Mouse (Mus musculus) midbrain, embryonic 13.5 days (tissue): Measurements from ENCODE around the gene Nat10. TPM values are rescaled to one million over a fixed set of nuclear protein-coding genes. Genes with fewer than 3 reads are reported as not detected.
A peak's percentile ranks its signal among the peaks of the same experiment; 100 is the strongest.

Experiments
- ATAC-seq: fragments of 200-750 bp; cut with Nextera tagmentation; 2 replicates; pipeline ENCODE4 v1.8.0; 2017; ENCODE audit warnings: mild to moderate bottlenecking, moderate TSS enrichment, moderate library complexity
- H3K27ac ChIP-seq: fragments of 300-500 bp; sonication (generic); 2 replicates; pipeline ENCODE4 v1.5.1; 2015; ENCODE audit warnings: inconsistent platforms, mild to moderate bottlenecking, moderate library complexity
- H3K27me3 ChIP-seq: fragments of 300-500 bp; sonication (generic); 2 replicates; pipeline ENCODE4 v1.6.1; 2015; ENCODE audit warnings: mild to moderate bottlenecking, inconsistent platforms
- H3K36me3 ChIP-seq: fragments of 300-500 bp; sonication (generic); 2 replicates; pipeline ENCODE4 v1.6.1; 2015; ENCODE audit warnings: mild to moderate bottlenecking, inconsistent platforms
- H3K4me1 ChIP-seq: fragments of 300-500 bp; sonication (generic); replicated peaks from 2 replicates; pipeline ENCODE4 v1.6.1; 2015; ENCODE audit warnings: inconsistent platforms
- H3K4me2 ChIP-seq: fragments of 300-500 bp; sonication (generic); replicated peaks from 2 replicates; pipeline ENCODE4 v1.6.1; 2015; ENCODE audit warnings: moderate library complexity, mild to moderate bottlenecking, inconsistent platforms
- H3K4me3 ChIP-seq: fragments of 300-500 bp; sonication (generic); replicated peaks from 2 replicates; pipeline ENCODE4 v1.5.1; 2015; ENCODE audit warnings: mild to moderate bottlenecking, inconsistent platforms
- H3K9ac ChIP-seq: fragments of 300-500 bp; sonication (generic); replicated peaks from 2 replicates; pipeline ENCODE4 v1.6.1; 2015; ENCODE audit warnings: mild to moderate bottlenecking, inconsistent platforms
- H3K9me3 ChIP-seq: fragments of 300-500 bp; sonication (generic); 2 replicates; pipeline ENCODE4 v1.6.1; 2016; ENCODE audit warnings: mild to moderate bottlenecking, inconsistent platforms
- WGBS: fragments of 180-500 bp; shearing (Covaris S2); methylation state at CpG from one replicate; pipeline ENCODE4 v1.1.7; 2015; 5-methylcytosine and 5-hydroxymethylcytosine counted together
- polyA plus RNA-seq: library from polyadenylated mRNA; unstranded; fragments of >200 nt; fragmentation: Nextera tagmentation; extraction: Ambion mirVana; gene quantifications from 2 replicates; pipeline ENCODE4 v1.2.1, GENCODE M21; 2015

Nat10 gene
- polyA plus RNA-seq, 1 experiment from 2014 or later, result 19.0 TPM

DNA sequence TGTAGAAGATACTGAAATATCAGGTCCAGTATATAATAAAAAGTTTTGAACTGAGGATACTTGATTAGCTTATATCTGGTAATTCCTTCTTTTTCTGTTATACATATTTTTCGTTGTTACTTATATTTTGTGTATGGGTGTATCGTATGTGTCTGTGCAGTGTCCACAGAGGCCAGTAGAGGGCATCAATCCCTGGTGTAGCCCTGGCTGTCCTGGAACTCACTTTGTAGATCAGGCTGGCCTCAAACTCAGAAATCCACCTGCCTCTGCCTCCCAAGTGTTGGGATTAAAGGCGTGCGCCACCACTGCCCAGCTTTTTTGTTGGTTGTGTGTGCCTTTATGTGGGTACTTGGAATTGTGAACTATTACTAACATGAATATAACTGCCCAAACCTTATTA lies 23.6 kb upstream of the Nat10 start:
- WGBS, result 91% methylated on average over 4 of the region's 4 CpGs
- Histone ChIP-seq H3K27ac (no peak overlapping the region), H3K36me3 (peaks cover 17% of the 10 kb centered on the region), H3K4me1 (peaks cover 7% of the 10 kb centered on the region; the same call in 1 of the 2 replicates), H3K4me3 (no peak overlapping the region), H3K4me2 (no peak overlapping the region), H3K9ac (no peak overlapping the region), H3K27me3 (no peaks in the 10 kb centered on the region), H3K9me3 (no peaks in the 10 kb centered on the region)
- ATAC-seq, result no peak

DNA sequence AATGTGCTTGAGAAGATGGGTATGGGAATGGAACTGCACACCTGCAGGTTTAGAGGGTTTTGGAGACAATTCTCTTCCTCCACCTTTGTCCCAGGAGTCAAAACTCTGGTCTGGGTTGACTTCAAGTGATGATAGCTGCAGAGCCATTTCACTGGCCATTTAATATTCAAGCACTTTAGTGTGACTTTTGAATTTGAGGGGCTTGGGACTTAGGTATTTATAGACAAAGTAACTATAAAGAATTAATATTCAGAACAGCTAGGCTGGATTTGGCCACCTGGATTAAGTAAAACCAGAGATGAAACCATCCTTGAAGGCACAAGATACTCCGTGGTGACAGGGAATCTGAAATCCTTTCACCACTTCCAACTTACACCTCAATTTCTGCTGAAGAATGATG lies 1.4 kb upstream of the Nat10 start:
- WGBS, result 45% methylated on average over 1 of the region's 1 CpGs
- Histone ChIP-seq H3K36me3 (peaks cover 21% of the 10 kb centered on the region), H3K9ac (no peak overlapping the region), H3K27ac (no peak overlapping the region), H3K4me1 (peaks cover 23% of the 10 kb centered on the region), H3K9me3 (no peaks in the 10 kb centered on the region), H3K27me3 (no peaks in the 10 kb centered on the region), H3K4me2 (peak overlapping the region; percentile 90), H3K4me3 (no peak overlapping the region)
- no peak for ATAC-seq

DNA sequence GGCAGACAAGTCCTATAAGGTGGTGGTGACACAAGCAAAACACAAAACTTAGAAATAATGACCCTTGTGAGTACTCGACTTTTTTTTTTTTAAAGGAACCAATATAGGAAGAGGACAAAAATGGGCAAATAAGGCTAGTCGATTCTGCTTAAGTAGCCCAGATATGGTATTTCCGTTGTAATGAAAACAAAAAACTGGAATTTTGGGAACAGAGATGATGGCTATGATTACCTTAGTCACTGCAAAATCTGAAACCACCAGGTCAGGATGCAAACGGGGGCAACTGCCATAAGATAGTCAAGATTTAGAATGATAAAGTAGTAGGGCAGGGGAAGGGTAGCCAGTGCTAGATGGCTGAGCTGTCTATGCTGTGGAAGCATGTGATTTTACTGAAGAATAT lies 923 bp upstream of the Nat10 start:
- no peak overlapping the region for H3K9ac ChIP-seq
- H3K4me2 ChIP-seq, result peak overlapping the region; percentile 90
- H3K4me1 ChIP-seq, result peaks cover 23% of the 10 kb centered on the region
- peaks cover 20% of the 10 kb centered on the region for H3K36me3 ChIP-seq
- H3K27ac ChIP-seq, result no peak overlapping the region
- no peaks in the 10 kb centered on the region for H3K9me3 ChIP-seq
- H3K4me3 ChIP-seq, result peak overlapping the region; percentile 71
- ATAC-seq, result no peak
- no peaks in the 10 kb centered on the region for H3K27me3 ChIP-seq
- 37% methylated on average over 4 of the region's 4 CpGs for WGBS

DNA sequence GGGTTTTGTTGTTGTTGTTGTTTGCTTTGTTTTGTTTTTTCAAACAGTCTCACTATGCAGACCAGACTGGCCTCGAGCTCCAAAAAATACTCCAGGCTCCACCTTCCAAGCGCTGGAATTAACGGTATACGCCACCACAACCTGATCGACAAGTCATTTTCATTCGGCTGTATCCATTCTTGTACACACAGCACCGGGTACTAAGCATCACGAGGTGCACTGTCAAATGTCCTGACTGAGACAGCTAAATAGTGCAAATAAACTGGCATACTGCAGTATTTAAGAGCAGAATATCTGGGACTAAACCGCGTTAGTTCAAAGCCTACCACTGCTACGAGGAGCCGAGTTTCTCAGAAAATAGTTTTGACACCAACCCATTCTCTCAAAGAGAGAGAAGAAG lies 649 bp downstream of the Nat10 start:
- H3K9me3 ChIP-seq, result no peaks in the 10 kb centered on the region
- no peaks in the 10 kb centered on the region for H3K27me3 ChIP-seq
- peaks cover 18% of the 10 kb centered on the region for H3K36me3 ChIP-seq
- H3K4me3 ChIP-seq, result peak overlapping the region; percentile 71
- peak overlapping the region; percentile 78 for H3K27ac ChIP-seq
- peak overlapping the region; percentile 90 for H3K4me2 ChIP-seq
- peak overlapping the region; percentile 72 for H3K9ac ChIP-seq
- peak; percentile 16 for ATAC-seq
- under 1% methylated on average over 12 of the region's 12 CpGs for WGBS
- H3K4me1 ChIP-seq, result peaks cover 23% of the 10 kb centered on the region

DNA sequence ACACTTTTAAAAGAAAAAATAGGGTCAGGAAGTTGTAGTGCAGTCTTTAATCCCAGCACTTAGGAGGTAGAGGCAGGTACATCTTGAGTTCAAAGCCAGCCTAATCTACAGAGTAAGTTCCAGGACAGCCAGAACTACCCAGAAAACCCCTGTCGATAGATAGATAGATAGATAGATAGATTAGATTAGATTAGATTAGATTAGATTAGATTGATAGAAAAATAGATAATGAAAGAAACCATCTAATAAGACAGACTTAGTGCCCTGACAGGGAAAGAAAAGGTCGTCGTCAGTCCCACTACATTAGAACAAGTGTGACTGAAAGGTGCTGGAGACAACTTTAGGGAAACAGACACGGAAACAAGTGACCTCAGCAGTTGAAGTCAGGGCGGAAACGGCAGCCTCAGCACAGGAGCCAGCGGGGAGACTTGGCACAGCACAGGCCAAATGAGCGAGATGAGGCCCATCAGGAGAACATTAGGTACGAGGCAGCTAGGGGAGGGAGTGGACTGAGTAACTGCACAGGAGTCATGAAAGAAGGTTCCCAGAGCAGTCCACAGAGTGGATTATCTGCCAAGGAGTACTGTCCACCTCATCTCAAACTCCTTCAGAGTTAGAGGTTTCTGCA lies 5.5 kb downstream of the Nat10 start:
- Histone ChIP-seq H3K9me3 (no peaks in the 10 kb centered on the region), H3K27ac (no peak overlapping the region), H3K9ac (no peak overlapping the region), H3K4me3 (no peak overlapping the region), H3K27me3 (no peaks in the 10 kb centered on the region), H3K4me2 (no peak overlapping the region), H3K36me3 (peaks cover 56% of the 10 kb centered on the region), H3K4me1 (peaks cover 9% of the 10 kb centered on the region)
- WGBS, result 93% methylated on average over 9 of the region's 9 CpGs
- ATAC-seq, result no peak

DNA sequence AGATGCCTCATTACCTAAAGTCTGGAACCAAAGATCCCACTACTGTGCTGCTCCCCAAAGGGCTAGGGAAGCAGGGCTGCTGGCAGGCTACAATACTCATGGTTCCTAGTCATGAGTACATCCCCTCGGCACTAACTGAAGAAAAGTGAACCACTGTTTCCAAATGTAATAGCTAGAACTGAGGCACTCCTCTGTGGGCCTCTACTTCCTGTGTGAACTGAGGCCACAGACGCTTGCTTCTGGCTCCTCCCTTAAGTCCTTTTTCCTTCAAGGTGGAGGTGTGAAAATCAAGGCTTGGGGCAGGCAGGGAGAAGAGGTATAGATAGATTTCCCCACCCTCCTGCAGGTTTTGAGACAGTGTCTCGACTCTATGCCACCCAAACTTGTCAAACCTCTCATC lies 6.5 kb downstream of the Nat10 start:
- Histone ChIP-seq H3K4me3 (no peak overlapping the region), H3K27me3 (no peaks in the 10 kb centered on the region), H3K9ac (no peak overlapping the region), H3K4me1 (peaks cover 1% of the 10 kb centered on the region; the same call in 1 of the 2 replicates), H3K9me3 (no peaks in the 10 kb centered on the region), H3K36me3 (peaks cover 65% of the 10 kb centered on the region), H3K4me2 (no peak overlapping the region), H3K27ac (no peak overlapping the region)
- WGBS, result 96% methylated on average over 3 of the region's 3 CpGs
- ATAC-seq, result no peak

DNA sequence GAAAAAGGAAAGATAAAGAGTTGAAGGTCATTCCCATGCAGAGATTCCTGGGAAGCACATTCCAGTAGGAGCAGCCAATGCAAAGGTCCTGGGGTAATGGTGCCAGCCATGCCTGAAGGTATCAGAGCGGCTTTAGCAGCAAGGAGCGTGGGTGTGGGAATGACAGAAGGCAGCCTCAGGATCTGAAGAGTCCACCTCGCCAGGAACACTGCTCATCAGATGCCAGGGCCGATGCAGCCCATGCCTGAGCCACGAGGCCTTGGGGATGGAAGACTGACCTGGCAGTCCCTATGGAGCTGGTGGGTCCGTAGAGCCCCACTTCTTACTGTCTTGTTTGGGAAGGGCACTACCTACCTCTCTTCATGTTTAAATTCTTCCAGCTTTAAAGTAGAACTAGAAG lies 9.3 kb downstream of the Nat10 start:
- H3K27ac ChIP-seq, result no peak overlapping the region
- H3K9me3 ChIP-seq, result no peaks in the 10 kb centered on the region
- H3K9ac ChIP-seq, result no peak overlapping the region
- no peak overlapping the region for H3K4me3 ChIP-seq
- 96% methylated on average over 6 of the region's 6 CpGs for WGBS
- peaks cover 89% of the 10 kb centered on the region for H3K36me3 ChIP-seq
- no peaks in the 10 kb centered on the region for H3K27me3 ChIP-seq
- H3K4me2 ChIP-seq, result no peak overlapping the region
- H3K4me1 ChIP-seq, result no peaks in the 10 kb centered on the region
- ATAC-seq, result no peak

DNA sequence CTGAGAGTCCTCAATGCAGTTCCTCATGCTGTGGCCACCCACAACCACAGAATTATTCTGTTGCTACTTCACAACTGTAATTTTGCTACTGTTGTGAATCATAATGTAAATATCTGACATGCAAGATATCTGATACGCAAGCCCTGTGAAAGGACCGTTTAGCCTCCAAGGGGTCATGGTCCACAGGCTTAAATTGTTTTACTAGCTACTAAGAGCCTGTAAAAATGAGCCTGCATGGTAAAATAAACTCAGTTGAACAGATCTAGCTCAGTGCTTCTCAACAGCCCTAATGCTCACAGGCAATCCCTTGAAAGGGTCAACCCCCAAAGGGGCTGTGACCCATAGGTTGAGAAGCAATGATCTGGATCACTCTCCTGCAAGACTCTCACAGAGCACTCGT lies 12.0 kb downstream of the Nat10 start:
- Histone ChIP-seq H3K36me3 (peaks cover 79% of the 10 kb centered on the region), H3K27ac (no peak overlapping the region), H3K4me1 (no peaks in the 10 kb centered on the region), H3K27me3 (no peaks in the 10 kb centered on the region), H3K9ac (no peak overlapping the region), H3K4me2 (no peak overlapping the region), H3K4me3 (no peak overlapping the region), H3K9me3 (no peaks in the 10 kb centered on the region)
- WGBS, result 95% methylated on average over 3 of the region's 3 CpGs
- no peak for ATAC-seq

DNA sequence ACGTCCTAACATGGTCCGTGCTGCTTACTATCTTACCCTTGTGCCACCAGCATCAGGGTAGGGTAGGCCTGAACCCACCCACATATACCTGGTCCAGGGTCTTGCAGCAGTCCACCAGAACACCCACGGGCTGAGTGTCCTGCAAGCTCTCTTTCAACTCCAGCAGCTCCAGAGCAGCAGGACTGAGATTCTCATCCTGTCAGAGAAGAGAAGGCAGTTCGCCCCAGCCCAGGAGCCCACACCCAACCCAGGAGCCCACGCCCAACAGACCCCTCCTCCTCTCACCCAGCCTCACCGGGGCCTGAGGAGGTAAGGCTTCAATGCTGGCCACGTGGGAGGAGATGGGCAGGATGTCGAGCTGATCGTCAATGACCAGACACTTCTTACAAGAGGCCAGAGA lies 13.2 kb downstream of the Nat10 start:
- 93% methylated on average over 9 of the region's 9 CpGs for WGBS
- Histone ChIP-seq H3K27ac (no peak overlapping the region), H3K36me3 (peaks cover 78% of the 10 kb centered on the region), H3K4me3 (no peak overlapping the region), H3K27me3 (no peaks in the 10 kb centered on the region), H3K9me3 (no peaks in the 10 kb centered on the region), H3K9ac (no peak overlapping the region), H3K4me1 (no peaks in the 10 kb centered on the region), H3K4me2 (no peak overlapping the region)
- ATAC-seq, result no peak

DNA sequence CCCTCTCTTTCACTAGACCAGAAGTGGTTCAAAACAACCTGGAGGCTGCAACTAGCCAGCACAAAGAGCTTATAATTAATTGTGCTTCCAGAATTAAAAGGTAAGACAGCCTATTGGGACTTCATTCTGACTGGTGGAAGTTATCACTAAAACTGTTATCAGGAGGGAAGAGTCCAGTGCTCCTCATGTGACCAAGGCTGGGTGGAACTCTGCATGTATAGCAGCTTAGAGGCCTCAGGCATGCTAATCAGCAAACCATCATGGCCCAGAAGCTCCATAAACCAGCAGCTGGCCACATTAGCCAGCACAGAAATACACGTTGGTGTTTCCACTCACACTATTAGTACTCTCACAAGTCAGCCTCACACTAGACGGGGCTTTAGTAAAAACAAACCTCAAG lies 14.3 kb downstream of the Nat10 start:
- H3K9me3 ChIP-seq, result no peaks in the 10 kb centered on the region

DNA sequence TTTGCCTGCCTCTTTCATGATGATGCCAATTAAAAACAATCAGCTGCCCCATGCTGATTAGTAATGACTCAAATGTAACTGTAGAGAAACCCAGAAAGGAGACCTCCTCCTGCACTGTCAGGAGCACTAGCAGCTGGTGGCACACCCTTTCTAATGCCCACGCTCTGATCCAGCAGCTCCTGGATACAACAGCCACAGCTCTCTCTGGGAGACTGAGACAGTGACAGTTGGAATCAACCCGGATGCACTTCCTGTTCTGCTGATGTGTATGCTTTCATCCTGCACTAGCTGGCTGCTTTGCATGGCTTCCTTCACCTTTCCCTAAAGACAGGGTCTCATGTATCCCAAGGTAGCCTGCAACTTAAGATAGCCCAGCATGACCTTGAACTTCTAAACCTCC lies 15.0 kb downstream of the Nat10 start:
- peaks cover 72% of the 10 kb centered on the region for H3K36me3 ChIP-seq

More for the DNA sequence above, 14.3 kb downstream of the Nat10 start:
- H3K27ac ChIP-seq, result no peak overlapping the region
- H3K4me3 ChIP-seq, result no peak overlapping the region
- no peak for ATAC-seq
- H3K36me3 ChIP-seq, result peaks cover 78% of the 10 kb centered on the region
- no peak overlapping the region for H3K4me2 ChIP-seq
- no peaks in the 10 kb centered on the region for H3K4me1 ChIP-seq
- H3K27me3 ChIP-seq, result no peaks in the 10 kb centered on the region
- 90% methylated on average over 2 of the region's 2 CpGs for WGBS
- H3K9ac ChIP-seq, result no peak overlapping the region

DNA sequence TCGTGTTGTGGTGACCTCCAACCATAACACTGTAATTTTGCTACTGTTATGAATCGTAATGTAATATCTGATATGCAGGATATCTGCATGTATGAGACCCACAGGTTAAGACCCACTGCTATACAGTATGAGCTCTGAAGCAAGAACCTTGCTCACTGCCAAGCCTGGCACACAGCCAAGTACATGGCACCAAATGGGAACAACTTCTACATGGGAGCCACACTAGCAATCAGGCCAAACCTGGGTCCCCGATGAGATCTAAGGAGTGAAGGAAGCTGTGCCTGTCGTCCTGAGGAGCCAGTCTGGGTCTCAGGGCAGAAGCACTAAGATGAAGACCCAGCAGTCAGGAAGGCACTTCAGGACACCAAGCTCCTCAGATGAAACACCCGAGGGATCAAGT lies 15.6 kb downstream of the Nat10 start:
- H3K27me3 ChIP-seq, result no peaks in the 10 kb centered on the region
- ATAC-seq, result no peak
- no peak overlapping the region for H3K4me2 ChIP-seq
- H3K4me3 ChIP-seq, result no peak overlapping the region
- no peak overlapping the region for H3K9ac ChIP-seq
- WGBS, result 88% methylated on average over 5 of the region's 5 CpGs
- no peak overlapping the region for H3K27ac ChIP-seq
- H3K4me1 ChIP-seq, result no peaks in the 10 kb centered on the region
- H3K9me3 ChIP-seq, result no peaks in the 10 kb centered on the region
- H3K36me3 ChIP-seq, result peaks cover 70% of the 10 kb centered on the region

More for the DNA sequence above, 15.0 kb downstream of the Nat10 start:
- Histone ChIP-seq H3K27me3 (no peaks in the 10 kb centered on the region), H3K4me1 (no peaks in the 10 kb centered on the region), H3K27ac (no peak overlapping the region), H3K4me2 (no peak overlapping the region), H3K9me3 (no peaks in the 10 kb centered on the region), H3K9ac (no peak overlapping the region; the same call in 1 of the 2 replicates), H3K4me3 (no peak overlapping the region)
- WGBS, result 92% methylated on average over 2 of the region's 2 CpGs
- ATAC-seq, result no peak

DNA sequence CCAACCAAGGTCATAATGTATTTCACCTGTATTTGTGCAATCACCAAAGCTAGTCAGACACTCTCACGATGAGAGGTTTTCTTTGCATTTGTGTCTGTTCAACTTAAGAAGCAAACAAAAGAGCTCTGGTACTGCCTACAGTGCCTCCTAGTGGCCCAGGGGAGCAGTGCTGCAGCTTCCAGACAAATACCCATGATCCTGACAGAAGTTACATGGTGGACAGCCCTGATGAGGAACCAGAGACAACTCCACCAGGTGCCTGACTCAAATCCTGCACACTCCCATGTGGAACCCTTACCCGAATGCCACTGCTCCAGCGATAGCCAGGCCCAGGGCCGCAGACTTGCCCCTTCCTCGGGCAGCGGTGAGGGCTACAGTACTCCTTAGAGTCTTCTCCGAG lies 17.1 kb downstream of the Nat10 start:
- Histone ChIP-seq H3K4me3 (no peak overlapping the region), H3K27me3 (no peaks in the 10 kb centered on the region), H3K9me3 (no peaks in the 10 kb centered on the region), H3K36me3 (peaks cover 69% of the 10 kb centered on the region), H3K27ac (no peak overlapping the region), H3K4me2 (no peak overlapping the region), H3K9ac (no peak overlapping the region), H3K4me1 (no peaks in the 10 kb centered on the region)
- no peak for ATAC-seq
- WGBS, result 83% methylated on average over 7 of the region's 7 CpGs
